Mouse (Mus musculus) midbrain, embryonic 15.5 days (tissue): Measurements from ENCODE around the gene Fam171a1. TPM values are rescaled to one million over a fixed set of nuclear protein-coding genes. Genes with fewer than 3 reads are reported as not detected.
"Not testable (repeated sequence)": the region's sequence is repeated elsewhere in the genome, so short reads cannot be mapped to it uniquely, and the experiment has no call there.

Source experiments
- ATAC-seq: fragments of 200-750 bp; cut with Nextera tagmentation; replicated peaks from 2 replicates; pipeline ENCODE4 v1.8.0; 2017; ENCODE audit warnings: moderate TSS enrichment
- H3K27ac ChIP-seq: fragments of 300-500 bp; sonication (generic); 2 replicates; pipeline ENCODE4 v1.5.1; 2015; ENCODE audit warnings: mild to moderate bottlenecking, inconsistent platforms
- H3K27me3 ChIP-seq: fragments of 300-500 bp; sonication (generic); replicated peaks from 2 replicates; pipeline ENCODE4 v1.6.1; 2015; ENCODE audit warnings: inconsistent platforms
- H3K36me3 ChIP-seq: fragments of 300-500 bp; sonication (generic); replicated peaks from 2 replicates; pipeline ENCODE4 v1.6.1; 2015; ENCODE audit warnings: inconsistent platforms
- H3K4me1 ChIP-seq: fragments of 300-500 bp; sonication (generic); 2 replicates; pipeline ENCODE4 v1.6.1; 2015; ENCODE audit warnings: inconsistent platforms
- H3K4me2 ChIP-seq: fragments of 300-500 bp; sonication (generic); 2 replicates; pipeline ENCODE4 v1.6.1; 2015; ENCODE audit warnings: inconsistent platforms, mild to moderate bottlenecking, moderate library complexity
- H3K4me3 ChIP-seq: fragments of 300-500 bp; sonication (generic); 2 replicates; pipeline ENCODE4 v1.5.1; 2015; ENCODE audit warnings: mild to moderate bottlenecking, inconsistent platforms
- H3K9ac ChIP-seq: fragments of 300-500 bp; sonication (generic); 2 replicates; pipeline ENCODE4 v1.6.1; 2015; ENCODE audit warnings: mild to moderate bottlenecking, inconsistent platforms
- H3K9me3 ChIP-seq: fragments of 300-500 bp; sonication (generic); 2 replicates; pipeline ENCODE4 v1.6.1; 2016; ENCODE audit warnings: inconsistent platforms
- WGBS: fragments of 180-500 bp; shearing (Covaris S2); methylation state at CpG from one replicate; pipeline ENCODE4 v1.1.7; 2015; ENCODE audit warnings: mixed read lengths; 5-methylcytosine and 5-hydroxymethylcytosine counted together
- polyA plus RNA-seq: library from polyadenylated mRNA; unstranded; fragments of >200 nt; fragmentation: Nextera tagmentation; extraction: Ambion mirVana; gene quantifications from 2 replicates; pipeline ENCODE4 v1.2.1, GENCODE M21; 2015

Fam171a1 gene
- polyA plus RNA-seq, 1 experiment from 2014 or later = 48.3 TPM

DNA sequence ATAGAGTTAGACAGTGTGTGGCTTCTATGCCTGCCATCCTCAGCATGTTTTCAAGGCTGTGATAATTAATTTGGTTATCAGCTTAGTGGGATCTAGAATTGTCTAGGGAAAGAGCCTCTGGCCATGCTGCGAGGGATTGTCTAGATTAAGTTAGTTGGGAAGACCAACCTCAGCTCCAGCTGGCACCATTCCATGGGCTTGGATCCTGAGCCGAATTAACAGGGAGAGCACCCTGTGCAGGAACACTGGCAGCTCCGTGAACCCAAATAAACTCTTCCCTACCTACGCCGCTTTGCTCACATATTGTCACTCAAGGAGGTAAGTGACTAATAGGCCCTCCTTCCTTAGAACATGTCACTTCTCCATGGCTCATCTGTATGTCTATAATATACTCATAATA, 69.6 kb downstream of the Fam171a1 start:
- ATAC-seq = no peak
- WGBS = 81% methylated on average over 5 of the region's 5 CpGs
- Histone ChIP-seq H3K27ac (no peak overlapping the region), H3K9me3 (no peaks in the 10 kb centered on the region), H3K4me1 (no peaks in the 10 kb centered on the region), H3K27me3 (no peaks in the 10 kb centered on the region), H3K4me3 (no peak overlapping the region), H3K36me3 (no peaks in the 10 kb centered on the region; the same call in 1 of the 2 replicates), H3K4me2 (no peak overlapping the region), H3K9ac (no peak overlapping the region)

DNA sequence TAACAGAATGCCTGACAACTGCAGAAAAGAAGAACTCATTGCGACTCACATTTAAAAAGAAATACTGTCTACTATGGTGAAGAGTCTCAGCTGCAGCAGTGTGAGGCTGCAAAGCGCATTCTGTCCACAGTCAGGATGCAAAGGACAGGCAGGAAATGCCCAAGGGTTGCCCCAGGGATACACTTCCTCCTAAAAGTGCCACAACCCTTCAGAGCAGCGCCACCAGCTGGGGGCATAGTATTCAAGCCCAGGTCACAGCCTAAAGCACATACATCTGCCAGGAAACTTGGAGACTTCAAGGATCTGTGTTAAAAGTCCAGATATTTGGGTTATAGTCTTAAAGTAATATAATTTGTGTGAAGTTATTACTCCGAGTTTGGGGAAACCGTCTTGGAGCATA, 71.3 kb downstream of the Fam171a1 start:
- Histone ChIP-seq H3K4me3 (no peak overlapping the region), H3K9ac (no peak overlapping the region), H3K4me1 (no peaks in the 10 kb centered on the region), H3K27ac (no peak overlapping the region), H3K36me3 (no peaks in the 10 kb centered on the region; the same call in 1 of the 2 replicates), H3K9me3 (no peaks in the 10 kb centered on the region), H3K4me2 (no peak overlapping the region), H3K27me3 (no peaks in the 10 kb centered on the region)
- WGBS = 89% methylated on average over 5 of the region's 5 CpGs
- no peak for ATAC-seq

GRCm38 (mm10) chr2:3188745-3189475, 74.9 kb downstream of the Fam171a1 start:
- 91% methylated on average over 10 of the region's 10 CpGs for WGBS
- peaks cover 4% of the 10 kb centered on the region; the same call in 1 of the 2 replicates for H3K36me3 ChIP-seq
- ATAC-seq = no peak

DNA sequence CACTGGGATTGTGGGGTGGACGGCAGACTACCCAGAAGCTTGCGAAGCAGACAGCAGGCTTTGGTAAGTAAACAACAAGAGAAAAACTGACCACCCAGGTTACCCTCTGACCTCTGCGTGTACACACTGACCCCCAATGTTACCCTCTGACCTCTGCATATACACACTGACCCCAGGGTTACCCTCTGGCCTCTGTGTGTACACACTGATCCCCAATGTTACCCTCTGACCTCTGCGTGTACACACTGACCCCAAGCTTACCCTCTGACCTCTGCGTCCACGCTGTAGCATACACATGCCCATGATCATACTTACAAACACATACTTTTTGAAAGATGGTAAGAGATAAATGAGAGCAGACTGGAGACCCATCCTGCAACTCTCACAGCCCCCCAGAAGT, 77.1 kb downstream of the Fam171a1 start:
- peaks cover 4% of the 10 kb centered on the region for H3K36me3 ChIP-seq
- no peak overlapping the region for H3K4me2 ChIP-seq
- no peaks in the 10 kb centered on the region for H3K27me3 ChIP-seq
- H3K4me3 ChIP-seq = no peak overlapping the region
- H3K9me3 ChIP-seq = no peaks in the 10 kb centered on the region
- no peak overlapping the region for H3K27ac ChIP-seq
- H3K4me1 ChIP-seq = no peaks in the 10 kb centered on the region
- 82% methylated on average over 6 of the region's 6 CpGs for WGBS
- no peak overlapping the region for H3K9ac ChIP-seq
- ATAC-seq = no peak

More at GRCm38 (mm10) chr2:3188745-3189475, 74.9 kb downstream of the Fam171a1 start:
- Histone ChIP-seq H3K4me1 (no peaks in the 10 kb centered on the region), H3K4me3 (no peak overlapping the region), H3K27ac (no peak overlapping the region), H3K9ac (no peak overlapping the region), H3K9me3 (no peaks in the 10 kb centered on the region), H3K4me2 (no peak overlapping the region), H3K27me3 (no peaks in the 10 kb centered on the region)

GRCm38 (mm10) chr2:3195511-3195910, 81.5 kb downstream of the Fam171a1 start:
- H3K4me1 ChIP-seq = no peaks in the 10 kb centered on the region
- H3K9ac ChIP-seq = no peak overlapping the region
- H3K27me3 ChIP-seq = no peaks in the 10 kb centered on the region
- no peak overlapping the region for H3K4me3 ChIP-seq
- H3K27ac ChIP-seq = no peak overlapping the region
- H3K36me3 ChIP-seq = peaks cover 4% of the 10 kb centered on the region
- H3K9me3 ChIP-seq = no peaks in the 10 kb centered on the region
- 52% methylated on average over 5 of the region's 5 CpGs for WGBS
- ATAC-seq = no peak
- H3K4me2 ChIP-seq = no peak overlapping the region

- WGBS = 93% methylated on average over 4 of the region's 4 CpGs
These were observed 86.4 kb downstream of the Fam171a1 start for GRCm38 (mm10) chr2:3200422-3200821.

DNA sequence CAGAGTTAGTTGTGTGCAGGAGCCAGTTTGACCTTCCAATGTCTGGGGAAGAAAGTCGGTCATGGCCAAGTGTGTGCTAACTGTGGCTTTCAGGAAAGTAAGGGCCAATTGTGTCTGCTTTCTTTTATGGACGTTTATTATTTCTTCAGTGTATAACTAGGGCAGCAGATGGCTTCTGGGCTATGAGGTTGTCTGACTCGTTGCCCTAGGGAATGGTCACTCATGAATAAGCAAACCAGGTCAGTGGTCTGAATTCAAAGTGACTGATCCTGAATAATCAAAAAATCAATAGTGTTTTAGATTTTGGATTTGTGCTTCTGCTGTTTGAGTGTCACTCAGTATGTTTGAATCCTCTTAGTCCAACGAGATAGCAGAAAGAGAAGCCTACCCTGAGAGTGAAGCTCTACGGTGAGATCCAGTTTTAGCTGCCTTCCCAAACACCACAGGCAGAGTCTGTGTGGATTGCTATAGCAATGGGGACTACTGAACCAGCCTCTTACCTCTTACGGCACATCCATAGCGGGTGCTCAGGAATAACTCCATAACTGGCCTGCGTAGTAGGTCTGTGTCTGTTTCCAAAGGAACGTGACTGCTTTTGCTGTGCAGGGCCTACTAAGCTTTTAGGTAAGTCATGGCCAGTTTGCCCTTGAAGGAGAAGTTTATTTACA, 93.1 kb downstream of the Fam171a1 start:
- Histone ChIP-seq H3K27me3 (no peaks in the 10 kb centered on the region), H3K4me1 (no peaks in the 10 kb centered on the region), H3K9me3 (no peaks in the 10 kb centered on the region), H3K27ac (no peak overlapping the region), H3K9ac (no peak overlapping the region), H3K4me2 (no peak overlapping the region), H3K4me3 (no peak overlapping the region), H3K36me3 (0 out of 2 replicates have a peak, but pooled peaks cover 7% of the 10 kb centered on the region)
- WGBS = 73% methylated on average over 9 of the region's 9 CpGs
- no peak for ATAC-seq

More at GRCm38 (mm10) chr2:3200422-3200821, 86.4 kb downstream of the Fam171a1 start:
- H3K27me3 ChIP-seq = no peaks in the 10 kb centered on the region
- H3K9ac ChIP-seq = no peak overlapping the region
- H3K9me3 ChIP-seq = no peaks in the 10 kb centered on the region
- ATAC-seq = no peak
- no peak overlapping the region for H3K4me3 ChIP-seq
- H3K4me2 ChIP-seq = no peak overlapping the region
- no peak overlapping the region for H3K27ac ChIP-seq
- peaks cover under 1% of the 10 kb centered on the region for H3K36me3 ChIP-seq
- H3K4me1 ChIP-seq = no peaks in the 10 kb centered on the region

DNA sequence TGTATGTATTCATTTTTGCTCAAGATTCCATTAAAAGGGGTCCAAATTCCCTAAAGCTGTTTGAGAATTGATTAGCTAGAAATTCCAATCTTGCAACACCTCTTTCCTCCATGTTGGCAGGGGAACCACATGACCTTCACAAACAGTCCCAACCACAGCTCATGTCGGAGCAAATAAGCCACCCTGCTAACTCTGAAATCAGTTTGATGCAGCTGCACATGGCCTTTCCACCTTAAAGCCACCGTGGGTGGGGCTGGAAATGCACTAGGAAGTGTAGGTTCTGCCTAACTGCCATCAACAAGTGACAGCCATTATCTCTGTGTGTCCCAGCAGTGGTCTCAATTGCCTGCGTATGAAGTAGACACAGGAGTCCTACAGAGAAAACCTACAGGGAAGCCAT, 101.5 kb downstream of the Fam171a1 start:
- no peaks in the 10 kb centered on the region for H3K9me3 ChIP-seq
- no peak overlapping the region for H3K4me2 ChIP-seq
- no peaks in the 10 kb centered on the region for H3K36me3 ChIP-seq
- H3K9ac ChIP-seq = no peak overlapping the region
- no peak for ATAC-seq
- H3K4me1 ChIP-seq = no peaks in the 10 kb centered on the region
- H3K27ac ChIP-seq = no peak overlapping the region
- 83% methylated on average over 3 of the region's 3 CpGs for WGBS
- no peaks in the 10 kb centered on the region for H3K27me3 ChIP-seq
- no peak overlapping the region for H3K4me3 ChIP-seq

DNA sequence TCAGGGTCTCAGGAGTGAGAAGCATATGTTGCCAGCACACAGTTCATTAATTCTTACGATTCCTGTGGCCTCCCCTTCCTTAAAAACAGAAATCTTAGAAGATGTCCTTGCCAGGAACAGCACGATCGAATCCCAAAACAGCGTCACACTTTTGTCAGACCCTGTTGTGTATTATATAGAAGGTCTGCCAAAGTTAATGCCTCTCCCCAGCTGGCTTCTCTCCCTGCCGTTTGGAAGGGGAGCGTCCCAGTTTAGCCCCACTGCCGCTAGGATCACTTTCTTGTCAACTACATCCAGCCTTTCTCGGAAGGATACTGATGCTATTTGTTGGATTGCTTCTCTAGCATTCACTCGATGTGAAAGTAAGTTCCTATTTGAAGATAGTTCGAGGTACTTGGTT, 102.6 kb downstream of the Fam171a1 start:
- H3K27ac ChIP-seq = no peak overlapping the region
- ATAC-seq = no peak
- no peaks in the 10 kb centered on the region for H3K4me1 ChIP-seq
- no peaks in the 10 kb centered on the region for H3K27me3 ChIP-seq
- 93% methylated on average over 10 of the region's 10 CpGs for WGBS
- no peak overlapping the region for H3K9ac ChIP-seq
- H3K36me3 ChIP-seq = no peaks in the 10 kb centered on the region
- no peak overlapping the region for H3K4me3 ChIP-seq
- H3K4me2 ChIP-seq = no peak overlapping the region
- no peaks in the 10 kb centered on the region for H3K9me3 ChIP-seq

GRCm38 (mm10) chr2:3217577-3217976, 103.6 kb downstream of the Fam171a1 start:
- not testable (repeated sequence) for ATAC-seq

DNA sequence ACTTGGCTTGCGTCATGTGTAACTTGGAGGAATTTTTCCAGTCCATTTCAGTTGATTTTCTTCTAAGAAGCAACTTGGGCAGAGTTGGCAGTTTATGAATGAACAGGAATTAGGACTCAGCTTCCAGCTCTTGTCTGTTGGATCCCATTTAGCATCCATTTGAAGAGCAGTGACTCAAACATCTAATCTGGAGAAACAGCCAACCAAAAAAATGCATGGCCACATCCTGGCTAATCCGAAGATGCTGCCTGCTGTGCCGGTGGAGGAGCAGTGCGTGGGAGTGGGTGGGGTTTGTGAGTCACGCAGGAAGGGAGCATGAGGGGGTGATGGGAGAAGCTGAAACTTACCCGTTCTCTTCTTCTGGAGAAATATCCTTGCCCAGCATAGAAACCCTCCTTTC, 104.2 kb downstream of the Fam171a1 start:
- Histone ChIP-seq H3K9me3 (no peaks in the 10 kb centered on the region), H3K27me3 (no peaks in the 10 kb centered on the region), H3K4me1 (no peaks in the 10 kb centered on the region), H3K4me3 (no peak overlapping the region), H3K36me3 (no peaks in the 10 kb centered on the region), H3K9ac (no peak overlapping the region), H3K4me2 (no peak overlapping the region), H3K27ac (no peak overlapping the region)
- no peak for ATAC-seq
- 71% methylated on average over 6 of the region's 6 CpGs for WGBS

More at GRCm38 (mm10) chr2:3217577-3217976, 103.6 kb downstream of the Fam171a1 start:
- not testable (repeated sequence) for H3K27me3 ChIP-seq, H3K4me2 ChIP-seq, H3K4me1 ChIP-seq, H3K36me3 ChIP-seq, H3K27ac ChIP-seq, H3K9ac ChIP-seq, H3K9me3 ChIP-seq, H3K4me3 ChIP-seq
- WGBS = 96% methylated on average over 3 of the region's 3 CpGs

- ATAC-seq = peak; percentile 62
- no peaks in the 10 kb centered on the region for H3K4me1 ChIP-seq
- H3K27me3 ChIP-seq = no peaks in the 10 kb centered on the region
- WGBS = 78% methylated on average over 4 of the region's 4 CpGs
- no peaks in the 10 kb centered on the region for H3K9me3 ChIP-seq
- H3K4me2 ChIP-seq = no peak overlapping the region
- H3K27ac ChIP-seq = no peak overlapping the region
- no peak overlapping the region for H3K9ac ChIP-seq
- no peak overlapping the region for H3K4me3 ChIP-seq
- H3K36me3 ChIP-seq = peaks cover 23% of the 10 kb centered on the region; the same call in 1 of the 2 replicates
These were observed 114.5 kb downstream of the Fam171a1 start for GRCm38 (mm10) chr2:3228475-3228874.
